Mouse (Mus musculus) neural tube, embryonic 13.5 days (tissue): ENCODE results near the gene Glod4. TPM values are rescaled to one million over a fixed set of nuclear protein-coding genes. Genes with fewer than 3 reads are reported as not detected.
"Not testable (repeated sequence)": the region's sequence is repeated elsewhere in the genome, so short reads cannot be mapped to it uniquely, and the experiment has no call there.

Experiments
- ATAC-seq: fragments of 200-750 bp; cut with Nextera tagmentation; 2 replicates; pipeline ENCODE4 v1.8.0; 2017; ENCODE audit warnings: low read depth, mild to moderate bottlenecking, moderate TSS enrichment, moderate library complexity
- H3K27ac ChIP-seq: fragments of 300-500 bp; sonication (generic); replicated peaks from 2 replicates; pipeline ENCODE4 v1.5.1; 2015; ENCODE audit warnings: moderate library complexity, mild to moderate bottlenecking, inconsistent platforms
- H3K27me3 ChIP-seq: fragments of 300-500 bp; sonication (generic); 2 replicates; pipeline ENCODE4 v1.6.1; 2015; ENCODE audit warnings: mild to moderate bottlenecking, inconsistent platforms
- H3K36me3 ChIP-seq: fragments of 300-500 bp; sonication (generic); 2 replicates; pipeline ENCODE4 v1.6.1; 2015; ENCODE audit warnings: mild to moderate bottlenecking, inconsistent platforms
- H3K4me1 ChIP-seq: fragments of 300-500 bp; sonication (generic); replicated peaks from 2 replicates; pipeline ENCODE4 v1.6.1; 2015; ENCODE audit warnings: inconsistent platforms
- H3K4me2 ChIP-seq: fragments of 300-500 bp; sonication (generic); 2 replicates; pipeline ENCODE4 v1.6.1; 2015; ENCODE audit warnings: inconsistent platforms, mild to moderate bottlenecking, moderate library complexity
- H3K4me3 ChIP-seq: fragments of 300-500 bp; sonication (generic); 2 replicates; pipeline ENCODE4 v1.5.1; 2015; ENCODE audit warnings: mild to moderate bottlenecking, inconsistent platforms
- H3K9ac ChIP-seq: fragments of 300-500 bp; sonication (generic); 2 replicates; pipeline ENCODE4 v1.6.1; 2015; ENCODE audit warnings: moderate library complexity, mild to moderate bottlenecking, inconsistent platforms
- H3K9me3 ChIP-seq: fragments of 300-500 bp; sonication (generic); 2 replicates; pipeline ENCODE4 v1.6.1; 2016; ENCODE audit warnings: inconsistent platforms
- WGBS: fragments of 180-500 bp; shearing (Covaris S2); methylation state at CpG from one replicate; pipeline ENCODE4 v1.1.7; 2015; 5-methylcytosine and 5-hydroxymethylcytosine counted together
- polyA plus RNA-seq: library from polyadenylated mRNA; unstranded; fragments of >200 nt; fragmentation: Nextera tagmentation; extraction: Ambion mirVana; gene quantifications from 2 replicates; pipeline ENCODE4 v1.2.1, GENCODE M21; 2015

Glod4 gene
- polyA plus RNA-seq, 1 experiment from 2014 or later: 112 TPM

GRCm38 (mm10) chr11:76216681-76217389 is 26.7 kb downstream of the Glod4 start:
- Histone ChIP-seq H3K27me3 (no peaks in the 10 kb centered on the region), H3K9me3 (no peaks in the 10 kb centered on the region), H3K27ac (peak overlapping the region; percentile 92), H3K4me2 (peak overlapping the region; percentile 75), H3K9ac (peak overlapping the region; percentile 95), H3K4me1 (peaks cover 21% of the 10 kb centered on the region), H3K4me3 (peak overlapping the region; percentile 85), H3K36me3 (peaks cover 48% of the 10 kb centered on the region)
- 3% methylated on average over 33 of the region's 33 CpGs for WGBS
- ATAC-seq: peak; percentile 87

- WGBS: 93% methylated on average over 5 of the region's 5 CpGs
- peak overlapping the region; percentile 85 for H3K4me3 ChIP-seq
- H3K27me3 ChIP-seq: no peaks in the 10 kb centered on the region
- peaks cover 21% of the 10 kb centered on the region for H3K4me1 ChIP-seq
- peaks cover 47% of the 10 kb centered on the region for H3K36me3 ChIP-seq
- ATAC-seq: no peak
- no peak overlapping the region for H3K9ac ChIP-seq
- H3K9me3 ChIP-seq: no peaks in the 10 kb centered on the region
- no peak overlapping the region for H3K27ac ChIP-seq
- H3K4me2 ChIP-seq: peak overlapping the region; percentile 75
These were observed 27.4 kb downstream of the Glod4 start for GRCm38 (mm10) chr11:76216049-76216540.

GRCm38 (mm10) chr11:76215011-76215410 is 28.5 kb downstream of the Glod4 start:
- no peak for ATAC-seq
- no peaks in the 10 kb centered on the region for H3K27me3 ChIP-seq
- 90% methylated on average over 2 of the region's 2 CpGs for WGBS
- H3K27ac ChIP-seq: no peak overlapping the region
- H3K4me2 ChIP-seq: no peak overlapping the region
- H3K4me1 ChIP-seq: peaks cover 21% of the 10 kb centered on the region
- no peak overlapping the region for H3K4me3 ChIP-seq
- no peaks in the 10 kb centered on the region for H3K9me3 ChIP-seq
- no peak overlapping the region for H3K9ac ChIP-seq
- peaks cover 48% of the 10 kb centered on the region for H3K36me3 ChIP-seq

DNA sequence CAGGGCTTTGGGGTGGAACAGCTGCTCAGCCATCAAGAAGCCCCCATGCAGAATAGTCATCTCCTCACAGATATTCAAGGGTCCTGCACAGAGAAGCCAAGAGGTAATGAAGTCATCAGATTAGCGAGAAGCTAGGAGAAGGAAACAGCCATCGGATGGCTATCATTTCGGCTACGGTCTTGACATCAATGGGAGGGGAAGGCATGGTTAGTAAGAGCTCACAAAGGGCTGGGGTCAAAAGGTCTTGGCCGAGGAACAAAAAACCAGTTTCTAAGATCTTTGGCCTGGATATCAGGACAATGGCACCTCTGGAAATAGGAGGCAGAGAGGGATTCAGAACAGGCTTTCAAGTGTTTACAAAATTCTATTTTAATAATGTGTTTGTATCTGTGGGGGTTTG is 29.7 kb downstream of the Glod4 start:
- ATAC-seq: no peak
- WGBS: 31% methylated on average over 5 of the region's 5 CpGs
- peaks cover 49% of the 10 kb centered on the region for H3K36me3 ChIP-seq
- H3K9ac ChIP-seq: no peak overlapping the region
- H3K27me3 ChIP-seq: no peaks in the 10 kb centered on the region
- no peak overlapping the region for H3K27ac ChIP-seq
- no peak overlapping the region for H3K4me2 ChIP-seq
- H3K4me3 ChIP-seq: no peak overlapping the region
- peaks cover 21% of the 10 kb centered on the region for H3K4me1 ChIP-seq
- H3K9me3 ChIP-seq: no peaks in the 10 kb centered on the region

DNA sequence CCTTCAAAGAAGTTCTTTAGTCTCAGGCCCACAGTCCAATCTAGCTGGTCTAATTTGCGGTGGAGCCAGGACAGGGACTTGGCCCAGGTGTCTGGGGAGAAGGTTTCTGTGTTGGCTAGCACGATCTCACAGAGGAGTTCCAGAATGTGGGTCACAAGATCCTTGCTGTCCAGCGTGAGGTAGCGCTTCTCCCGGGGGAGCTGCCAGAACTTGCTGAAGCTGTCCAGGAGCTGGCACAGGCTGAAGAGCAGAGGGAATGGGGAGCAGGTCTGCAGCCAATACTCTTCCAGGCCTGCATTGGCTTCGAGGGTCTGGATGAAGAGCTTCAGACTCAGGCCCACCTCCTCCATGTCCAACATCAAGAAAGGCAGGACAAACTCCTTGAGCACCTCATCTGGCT is 31.9 kb downstream of the Glod4 start:
- 97% methylated on average over 6 of the region's 6 CpGs for WGBS

DNA sequence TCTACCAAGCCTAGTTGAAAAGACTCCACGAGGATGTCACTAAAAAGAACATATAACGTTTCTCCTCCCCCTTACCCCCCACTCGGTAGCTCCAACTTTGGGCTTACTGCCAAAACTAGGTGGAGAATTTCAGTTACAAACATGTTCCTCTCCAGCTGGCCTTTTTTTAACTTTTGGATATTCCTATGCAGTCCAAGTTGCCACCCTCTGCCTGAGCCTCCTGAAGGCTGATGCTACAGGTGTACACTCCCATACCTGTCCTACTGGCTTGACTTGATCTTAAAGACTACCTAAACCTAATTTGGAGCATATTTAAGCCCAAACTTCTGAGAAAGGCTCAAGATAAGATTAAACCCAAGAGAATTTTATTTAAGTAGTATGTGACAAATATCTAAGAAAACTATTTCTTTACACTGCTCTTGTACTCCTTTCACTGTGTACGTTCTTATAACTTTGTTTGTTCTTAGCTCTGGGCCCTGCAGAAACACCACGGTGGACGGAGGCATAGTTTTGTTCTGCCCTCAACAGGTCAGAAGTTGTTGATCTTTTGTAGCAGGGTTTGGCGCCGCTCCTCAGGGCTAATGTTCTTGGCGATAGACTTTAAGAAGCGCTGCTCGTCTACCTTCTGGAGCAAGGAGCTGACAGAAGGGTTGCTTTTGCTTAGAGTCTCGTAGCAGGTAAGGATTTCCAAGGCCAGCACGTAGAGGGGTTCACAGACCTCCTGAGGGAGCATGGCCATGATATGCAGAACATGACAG is 33.1 kb downstream of the Glod4 start:
- H3K36me3 ChIP-seq: peaks cover 83% of the 10 kb centered on the region
- H3K9ac ChIP-seq: no peak overlapping the region
- no peaks in the 10 kb centered on the region for H3K27me3 ChIP-seq
- H3K4me1 ChIP-seq: no peaks in the 10 kb centered on the region
- no peak for ATAC-seq
- WGBS: 90% methylated on average over 13 of the region's 13 CpGs
- no peak overlapping the region for H3K27ac ChIP-seq
- no peak overlapping the region for H3K4me3 ChIP-seq
- no peaks in the 10 kb centered on the region for H3K9me3 ChIP-seq
- no peak overlapping the region for H3K4me2 ChIP-seq

More for the DNA sequence above, 31.9 kb downstream of the Glod4 start:
- Histone ChIP-seq H3K36me3 (peaks cover 71% of the 10 kb centered on the region), H3K4me1 (peaks cover 11% of the 10 kb centered on the region)
- not testable (repeated sequence) for H3K9ac ChIP-seq, ATAC-seq, H3K9me3 ChIP-seq, H3K27me3 ChIP-seq, H3K4me3 ChIP-seq, H3K4me2 ChIP-seq, H3K27ac ChIP-seq

DNA sequence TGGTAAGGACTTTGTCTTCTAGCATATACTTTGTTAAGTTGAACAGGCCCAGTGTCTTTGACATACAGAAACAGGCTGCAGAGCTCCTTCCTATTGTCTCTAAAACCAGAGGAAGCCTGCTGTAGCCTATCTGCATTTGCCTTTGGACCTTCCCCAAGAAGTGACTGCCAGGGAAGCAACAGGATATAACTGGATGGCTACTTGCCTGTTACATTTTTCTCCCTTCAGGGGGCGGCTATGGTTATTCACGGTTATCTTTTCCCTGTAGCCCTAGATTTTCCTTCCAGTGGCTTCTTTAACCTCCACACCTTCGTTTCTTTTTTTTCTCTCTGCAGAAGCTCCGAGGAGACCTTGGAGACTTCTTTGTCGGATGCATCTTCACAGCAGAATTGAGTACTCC is 36.7 kb downstream of the Glod4 start:
- H3K4me2 ChIP-seq: no peak overlapping the region
- H3K9ac ChIP-seq: no peak overlapping the region
- H3K4me1 ChIP-seq: peaks cover 12% of the 10 kb centered on the region
- H3K27me3 ChIP-seq: no peaks in the 10 kb centered on the region
- WGBS: 90% methylated on average over 5 of the region's 5 CpGs
- no peak overlapping the region for H3K27ac ChIP-seq
- no peak for ATAC-seq
- no peak overlapping the region for H3K4me3 ChIP-seq
- H3K9me3 ChIP-seq: no peaks in the 10 kb centered on the region
- peaks cover 72% of the 10 kb centered on the region for H3K36me3 ChIP-seq

- peak overlapping the region; percentile 95 for H3K9ac ChIP-seq
- H3K36me3 ChIP-seq: peaks cover 27% of the 10 kb centered on the region
- H3K4me2 ChIP-seq: peak overlapping the region; percentile 90
- peak overlapping the region; percentile 89 for H3K27ac ChIP-seq
- H3K9me3 ChIP-seq: no peaks in the 10 kb centered on the region
- peak overlapping the region; percentile 93 for H3K4me3 ChIP-seq
- peaks cover 18% of the 10 kb centered on the region for H3K4me1 ChIP-seq
- H3K27me3 ChIP-seq: no peaks in the 10 kb centered on the region
- peak; percentile 96 for ATAC-seq
- WGBS: under 1% methylated on average over 89 of the region's 90 CpGs
These were observed 41.5 kb downstream of the Glod4 start for GRCm38 (mm10) chr11:76201761-76202674.

- Histone ChIP-seq H3K4me1 (0 out of 2 replicates have a peak, but pooled peaks cover 7% of the 10 kb centered on the region), H3K36me3 (no peaks in the 10 kb centered on the region), H3K27me3 (no peaks in the 10 kb centered on the region), H3K9ac (no peak overlapping the region), H3K4me3 (no peak overlapping the region), H3K4me2 (no peak overlapping the region), H3K27ac (no peak overlapping the region), H3K9me3 (no peaks in the 10 kb centered on the region)
- 59% methylated on average over 8 of the region's 8 CpGs for WGBS
- ATAC-seq: no peak
These were observed 46.5 kb downstream of the Glod4 start for GRCm38 (mm10) chr11:76196977-76197469.

- H3K27me3 ChIP-seq: no peaks in the 10 kb centered on the region
- 53% methylated on average over 8 of the region's 8 CpGs for WGBS
- ATAC-seq: no peak
These were observed 47.1 kb downstream of the Glod4 start for GRCm38 (mm10) chr11:76196275-76196976.

DNA sequence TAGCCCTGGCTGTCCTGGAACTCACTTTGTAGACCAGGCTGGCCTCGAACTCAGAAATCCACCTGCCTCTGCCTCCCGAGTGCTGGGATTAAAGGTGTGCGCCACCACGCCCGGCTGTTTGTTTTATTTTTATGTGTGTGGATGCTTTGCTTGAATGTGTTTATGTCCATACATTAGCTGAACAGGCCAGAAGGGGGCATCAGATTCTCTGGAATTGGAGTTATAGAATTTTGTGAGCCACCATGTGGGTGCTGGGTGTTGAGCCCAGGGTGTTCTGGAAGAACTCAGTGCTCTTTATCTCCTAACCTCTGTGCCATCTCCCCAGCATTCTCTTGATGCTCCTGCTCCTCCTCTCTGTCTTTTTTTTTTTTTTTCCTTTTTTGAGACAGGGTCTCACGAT is 56.6 kb downstream of the Glod4 start:
- H3K9me3 ChIP-seq: no peaks in the 10 kb centered on the region
- H3K4me1 ChIP-seq: no peaks in the 10 kb centered on the region
- H3K27ac ChIP-seq: no peak overlapping the region
- no peak for ATAC-seq
- H3K4me2 ChIP-seq: no peak overlapping the region
- no peak overlapping the region for H3K4me3 ChIP-seq
- H3K9ac ChIP-seq: no peak overlapping the region
- H3K27me3 ChIP-seq: no peaks in the 10 kb centered on the region
- WGBS: 85% methylated on average over 6 of the region's 6 CpGs
- H3K36me3 ChIP-seq: no peaks in the 10 kb centered on the region

More at GRCm38 (mm10) chr11:76196275-76196976, 47.1 kb downstream of the Glod4 start:
- Histone ChIP-seq H3K4me3 (no peak overlapping the region), H3K9ac (no peak overlapping the region), H3K4me2 (no peak overlapping the region), H3K36me3 (no peaks in the 10 kb centered on the region), H3K27ac (no peak overlapping the region), H3K9me3 (no peaks in the 10 kb centered on the region), H3K4me1 (0 out of 2 replicates have a peak, but pooled peaks cover 4% of the 10 kb centered on the region)
